Mouse (Mus musculus): ENCODE data around the gene Ism2. TPM values are rescaled to one million over a fixed set of nuclear protein-coding genes. Genes with fewer than 3 reads are reported as not detected.
A peak's percentile ranks its signal among the peaks of the same experiment; 100 is the strongest.

Gene Ism2
- 5.5 and 5.9 TPM in 2 replicates for polyA plus RNA-seq (2011; ENCODE audit: insufficient read depth, insufficient read length, low read depth, missing spikeins)

DNA sequence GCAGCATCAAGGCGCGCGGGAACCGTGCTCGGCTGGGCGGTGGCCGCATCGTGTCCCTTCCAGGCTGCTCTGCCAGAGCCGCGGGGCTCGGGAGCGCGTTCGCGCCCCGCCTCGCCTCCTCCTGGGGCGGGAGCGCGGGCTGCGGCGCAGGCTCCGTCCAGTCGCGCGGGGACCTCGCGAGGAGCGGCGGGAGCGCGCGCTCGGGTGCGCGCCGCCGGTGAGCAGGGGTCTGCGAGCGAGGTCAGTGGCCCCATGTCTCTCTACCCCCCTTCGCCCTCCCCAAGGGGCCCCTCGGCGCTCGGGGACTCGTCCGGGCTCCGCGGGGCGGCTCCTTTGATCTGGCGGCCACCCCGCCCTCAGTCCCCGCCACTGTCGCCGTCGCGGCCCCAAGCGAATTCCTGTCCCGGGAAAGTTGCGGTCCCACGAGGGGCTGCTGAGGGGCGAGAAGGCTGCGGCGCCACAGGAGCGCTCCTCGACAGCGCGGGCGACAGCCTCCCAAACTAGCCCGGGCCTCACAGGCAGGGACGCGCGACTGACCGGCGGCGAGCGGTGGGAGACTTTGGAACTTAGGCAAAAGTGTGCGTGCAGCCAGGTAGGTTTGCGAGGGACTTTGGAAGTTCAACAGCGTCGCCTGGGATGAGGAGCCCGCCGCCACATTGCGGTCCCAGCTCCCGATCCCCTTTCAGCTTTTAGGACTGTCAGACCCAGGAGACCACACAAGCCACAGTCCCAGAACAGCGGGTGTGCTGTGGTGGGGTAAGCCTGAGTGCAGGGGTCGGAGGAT is at the start of gene Ism2:
Ism2 (minus strand) TSS at position 49 of the 784 bp plus-strand sequence.
- no peaks in the 10 kb centered on the region for H3K4me1 ChIP-seq (ENCODE audit: control insufficient read depth, insufficient read depth, low read length)
- no peaks in the 10 kb centered on the region for H3K36me3 ChIP-seq (ENCODE audit: control insufficient read depth, insufficient read depth, low read length, poor library complexity, severe bottlenecking)
- peak within 1 kb of the TSS; percentile 70 for H3K4me3 ChIP-seq (ENCODE audit: low read depth, low read length)
- TF ChIP-seq POLR2A (IDR thresholded peaks at IDR 0.05; ENCODE audit: insufficient read depth, low read length) (no peak), EP300 (IDR thresholded peaks at IDR 0.05; ENCODE audit: insufficient read depth, low read depth, low read length) (no peak), CTCF (IDR thresholded peaks at IDR 0.05; ENCODE audit: low read depth, low read length) (no peak)
- H3K27ac ChIP-seq (ENCODE audit: insufficient read depth, low read length), result no peak within 1 kb of the TSS
- H3K27me3 ChIP-seq (ENCODE audit: control insufficient read depth, insufficient read depth, low read length, poor library complexity, severe bottlenecking), result peaks cover 2% of the 10 kb centered on the region
- peak within 1 kb of the TSS; percentile 75 for H3K9ac ChIP-seq (ENCODE audit: low read depth, poor library complexity, severe bottlenecking)
- H3K9me3 ChIP-seq (replicated peaks; ENCODE audit: control insufficient read depth, insufficient read depth, low read length, poor library complexity, severe bottlenecking), result no peaks in the 10 kb centered on the region

- no peaks in the 10 kb centered on the region for H3K27me3 ChIP-seq (ENCODE audit: control insufficient read depth, insufficient read depth, low read length, poor library complexity, severe bottlenecking)
- H3K9me3 ChIP-seq (replicated peaks; ENCODE audit: control insufficient read depth, insufficient read depth, low read length, poor library complexity, severe bottlenecking), result no peaks in the 10 kb centered on the region
- H3K9ac ChIP-seq (ENCODE audit: low read depth, poor library complexity, severe bottlenecking), result no peak overlapping the region
- TF ChIP-seq EP300 (IDR thresholded peaks at IDR 0.05; ENCODE audit: insufficient read depth, low read depth, low read length) (no peak), CTCF (IDR thresholded peaks at IDR 0.05; ENCODE audit: low read depth, low read length) (no peak), POLR2A (IDR thresholded peaks at IDR 0.05; ENCODE audit: insufficient read depth, low read length) (no peak)
- H3K36me3 ChIP-seq (ENCODE audit: control insufficient read depth, insufficient read depth, low read length, poor library complexity, severe bottlenecking), result peaks cover 22% of the 10 kb centered on the region
- no peak overlapping the region for H3K4me3 ChIP-seq (ENCODE audit: low read depth, low read length)
- H3K4me1 ChIP-seq (ENCODE audit: control insufficient read depth, insufficient read depth, low read length), result no peaks in the 10 kb centered on the region
- no peak overlapping the region for H3K27ac ChIP-seq (ENCODE audit: insufficient read depth, low read length)
Observed at GRCm38 (mm10) chr12:87348029-87348428, 48.5 kb upstream of the Ism2 start.

DNA sequence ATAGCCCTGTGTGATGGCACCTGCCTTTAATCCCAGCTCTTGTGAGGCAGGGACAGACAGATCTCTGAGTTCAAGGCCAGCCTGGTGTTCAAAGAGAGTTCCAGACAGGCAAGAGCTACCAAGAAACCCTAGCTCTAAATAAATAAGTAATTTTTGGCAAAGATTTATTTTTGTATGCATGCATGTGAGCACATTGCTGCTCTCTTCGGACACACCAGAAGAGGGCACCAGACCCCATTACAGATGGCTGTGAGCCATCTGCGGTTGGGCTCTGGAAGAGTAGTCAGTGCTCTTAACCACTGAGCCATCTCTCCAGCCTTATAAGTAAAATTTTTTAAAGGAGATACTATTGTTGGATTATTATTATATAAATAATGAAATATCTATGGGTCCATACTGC is 48.0 kb upstream of the Ism2 start:
- Histone ChIP-seq H3K9ac (ENCODE audit: low read depth, poor library complexity, severe bottlenecking) (no peak overlapping the region), H3K36me3 (ENCODE audit: control insufficient read depth, insufficient read depth, low read length, poor library complexity, severe bottlenecking) (peaks cover 20% of the 10 kb centered on the region), H3K4me1 (ENCODE audit: control insufficient read depth, insufficient read depth, low read length) (no peaks in the 10 kb centered on the region), H3K9me3 (replicated peaks; ENCODE audit: control insufficient read depth, insufficient read depth, low read length, poor library complexity, severe bottlenecking) (no peaks in the 10 kb centered on the region), H3K4me3 (ENCODE audit: low read depth, low read length) (no peak overlapping the region), H3K27me3 (ENCODE audit: control insufficient read depth, insufficient read depth, low read length, poor library complexity, severe bottlenecking) (no peaks in the 10 kb centered on the region), H3K27ac (ENCODE audit: insufficient read depth, low read length) (no peak overlapping the region)
- peak; percentile 45 for TF ChIP-seq CTCF (IDR thresholded peaks at IDR 0.05; ENCODE audit: low read depth, low read length)
- TF ChIP-seq POLR2A (IDR thresholded peaks at IDR 0.05; ENCODE audit: insufficient read depth, low read length), result no peak

DNA sequence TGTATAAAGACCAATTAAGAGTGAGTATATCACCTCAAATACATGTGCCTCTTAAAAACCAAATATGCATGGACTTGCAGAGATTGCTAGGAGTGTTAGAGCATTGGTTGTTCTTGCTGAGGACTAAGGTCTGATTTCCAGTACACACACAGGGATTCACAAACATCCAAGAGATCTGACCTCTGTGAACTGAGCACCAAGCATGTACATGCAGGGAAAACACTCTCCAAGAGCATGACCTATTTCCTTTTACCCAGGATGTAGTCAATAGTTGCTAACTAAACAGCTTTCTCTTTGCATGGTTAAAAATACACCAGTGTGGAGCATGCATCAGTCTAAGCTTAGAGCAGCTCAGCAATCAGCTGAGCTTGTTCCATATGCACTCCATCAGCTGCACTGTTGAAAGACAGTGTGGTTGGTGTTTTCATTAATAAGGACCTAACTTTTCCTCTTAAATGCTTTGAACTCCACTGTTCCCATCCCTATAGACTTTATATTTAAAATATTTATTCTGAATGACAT is 43.6 kb upstream of the Ism2 start:
- H3K27ac ChIP-seq (ENCODE audit: insufficient read depth, low read length), result no peak overlapping the region
- H3K4me1 ChIP-seq (ENCODE audit: control insufficient read depth, insufficient read depth, low read length), result no peaks in the 10 kb centered on the region
- H3K36me3 ChIP-seq (ENCODE audit: control insufficient read depth, insufficient read depth, low read length, poor library complexity, severe bottlenecking), result peaks cover 28% of the 10 kb centered on the region
- no peaks in the 10 kb centered on the region for H3K27me3 ChIP-seq (ENCODE audit: control insufficient read depth, insufficient read depth, low read length, poor library complexity, severe bottlenecking)
- TF ChIP-seq CTCF (IDR thresholded peaks at IDR 0.05; ENCODE audit: low read depth, low read length) (no peak), EP300 (IDR thresholded peaks at IDR 0.05; ENCODE audit: insufficient read depth, low read depth, low read length) (no peak), POLR2A (IDR thresholded peaks at IDR 0.05; ENCODE audit: insufficient read depth, low read length) (no peak)
- no peak overlapping the region for H3K9ac ChIP-seq (ENCODE audit: low read depth, poor library complexity, severe bottlenecking)
- H3K9me3 ChIP-seq (replicated peaks; ENCODE audit: control insufficient read depth, insufficient read depth, low read length, poor library complexity, severe bottlenecking), result no peaks in the 10 kb centered on the region
- no peak overlapping the region for H3K4me3 ChIP-seq (ENCODE audit: low read depth, low read length)

GRCm38 (mm10) chr12:87338082-87338481 is 38.6 kb upstream of the Ism2 start:
- Histone ChIP-seq H3K27me3 (ENCODE audit: control insufficient read depth, insufficient read depth, low read length, poor library complexity, severe bottlenecking) (no peaks in the 10 kb centered on the region), H3K36me3 (ENCODE audit: control insufficient read depth, insufficient read depth, low read length, poor library complexity, severe bottlenecking) (peaks cover 20% of the 10 kb centered on the region), H3K4me3 (ENCODE audit: low read depth, low read length) (no peak overlapping the region), H3K27ac (ENCODE audit: insufficient read depth, low read length) (no peak overlapping the region), H3K9me3 (replicated peaks; ENCODE audit: control insufficient read depth, insufficient read depth, low read length, poor library complexity, severe bottlenecking) (no peaks in the 10 kb centered on the region), H3K4me1 (ENCODE audit: control insufficient read depth, insufficient read depth, low read length) (no peaks in the 10 kb centered on the region), H3K9ac (ENCODE audit: low read depth, poor library complexity, severe bottlenecking) (no peak overlapping the region)
- TF ChIP-seq EP300 (IDR thresholded peaks at IDR 0.05; ENCODE audit: insufficient read depth, low read depth, low read length), result no peak

DNA sequence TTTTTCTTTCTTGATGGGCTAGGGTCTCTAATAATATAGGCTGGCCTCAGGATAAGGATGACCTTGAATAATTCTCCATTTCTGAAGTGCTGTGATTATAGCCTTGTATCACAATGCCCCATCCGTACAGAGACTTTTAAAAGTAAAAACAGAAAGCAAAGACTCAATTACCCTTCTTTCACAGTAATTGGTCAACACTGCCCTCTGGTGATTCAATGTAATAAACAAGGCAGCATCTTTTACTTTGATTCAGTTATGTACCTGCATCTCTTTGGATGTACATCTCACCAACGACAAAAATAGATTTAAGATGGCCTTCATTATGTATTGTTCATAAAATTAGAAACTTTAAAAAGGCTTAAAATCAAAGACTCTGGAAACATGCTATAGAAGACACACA is 35.4 kb upstream of the Ism2 start:
- peaks cover 15% of the 10 kb centered on the region for H3K36me3 ChIP-seq (ENCODE audit: control insufficient read depth, insufficient read depth, low read length, poor library complexity, severe bottlenecking)
- H3K4me3 ChIP-seq (ENCODE audit: low read depth, low read length), result no peak overlapping the region
- no peak overlapping the region for H3K27ac ChIP-seq (ENCODE audit: insufficient read depth, low read length)
- H3K9me3 ChIP-seq (replicated peaks; ENCODE audit: control insufficient read depth, insufficient read depth, low read length, poor library complexity, severe bottlenecking), result no peaks in the 10 kb centered on the region
- H3K4me1 ChIP-seq (ENCODE audit: control insufficient read depth, insufficient read depth, low read length), result peaks cover 4% of the 10 kb centered on the region
- H3K27me3 ChIP-seq (ENCODE audit: control insufficient read depth, insufficient read depth, low read length, poor library complexity, severe bottlenecking), result no peaks in the 10 kb centered on the region
- no peak for TF ChIP-seq POLR2A (IDR thresholded peaks at IDR 0.05; ENCODE audit: insufficient read depth, low read length)
- no peak for TF ChIP-seq EP300 (IDR thresholded peaks at IDR 0.05; ENCODE audit: insufficient read depth, low read depth, low read length)
- no peak for TF ChIP-seq CTCF (IDR thresholded peaks at IDR 0.05; ENCODE audit: low read depth, low read length)
- no peak overlapping the region for H3K9ac ChIP-seq (ENCODE audit: low read depth, poor library complexity, severe bottlenecking)

Data from ES-Bruce4 (cell line).